Mouse (Mus musculus) MN1 (cell line): ENCODE data around the gene Hist1h4d.
"Not testable (repeated sequence)": the region's sequence is repeated elsewhere in the genome, so short reads cannot be mapped to it uniquely, and the experiment has no call there.

Experiments
- DNase-seq: peaks from one replicate; pipeline ENCODE4 v3.0.0-alpha.2; 2016; ENCODE audit warnings: low spot score

Gene Hist1h4d

DNA sequence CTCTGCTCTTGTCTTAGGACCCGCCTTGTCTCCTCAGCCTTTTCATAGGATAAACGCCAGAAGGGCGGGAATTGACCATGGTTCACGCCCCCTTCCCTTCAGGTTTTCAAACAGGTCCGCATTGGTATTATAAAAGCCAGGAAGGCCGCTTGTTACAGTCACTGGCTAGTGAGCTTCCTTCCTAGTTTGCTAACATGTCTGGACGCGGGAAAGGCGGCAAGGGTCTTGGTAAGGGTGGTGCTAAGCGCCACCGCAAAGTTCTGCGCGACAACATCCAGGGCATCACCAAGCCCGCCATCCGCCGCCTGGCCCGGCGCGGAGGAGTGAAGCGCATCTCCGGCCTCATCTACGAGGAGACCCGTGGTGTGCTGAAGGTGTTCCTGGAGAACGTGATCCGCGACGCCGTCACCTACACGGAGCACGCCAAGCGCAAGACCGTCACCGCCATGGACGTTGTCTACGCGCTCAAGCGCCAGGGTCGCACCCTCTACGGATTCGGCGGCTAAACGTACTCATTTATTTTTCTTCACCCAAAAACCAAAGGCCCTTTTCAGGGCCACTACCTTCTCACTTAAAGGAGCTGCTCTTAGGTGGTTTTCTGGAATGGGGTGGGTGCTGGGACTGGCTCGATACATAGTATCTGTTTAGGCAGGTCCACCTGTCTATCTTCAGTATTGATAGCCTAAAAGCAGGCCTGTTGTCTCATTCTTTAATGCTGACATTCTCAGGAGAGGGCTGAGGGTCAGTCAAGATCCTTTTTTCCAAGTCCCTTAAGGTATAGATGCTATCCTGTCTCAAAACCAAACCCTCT, at the start of gene Hist1h4d:
TSS of gene Hist1h4d (plus strand) at position 191 of the 811 bp plus-strand sequence.
- DNase-seq = peak; percentile 95

DNA sequence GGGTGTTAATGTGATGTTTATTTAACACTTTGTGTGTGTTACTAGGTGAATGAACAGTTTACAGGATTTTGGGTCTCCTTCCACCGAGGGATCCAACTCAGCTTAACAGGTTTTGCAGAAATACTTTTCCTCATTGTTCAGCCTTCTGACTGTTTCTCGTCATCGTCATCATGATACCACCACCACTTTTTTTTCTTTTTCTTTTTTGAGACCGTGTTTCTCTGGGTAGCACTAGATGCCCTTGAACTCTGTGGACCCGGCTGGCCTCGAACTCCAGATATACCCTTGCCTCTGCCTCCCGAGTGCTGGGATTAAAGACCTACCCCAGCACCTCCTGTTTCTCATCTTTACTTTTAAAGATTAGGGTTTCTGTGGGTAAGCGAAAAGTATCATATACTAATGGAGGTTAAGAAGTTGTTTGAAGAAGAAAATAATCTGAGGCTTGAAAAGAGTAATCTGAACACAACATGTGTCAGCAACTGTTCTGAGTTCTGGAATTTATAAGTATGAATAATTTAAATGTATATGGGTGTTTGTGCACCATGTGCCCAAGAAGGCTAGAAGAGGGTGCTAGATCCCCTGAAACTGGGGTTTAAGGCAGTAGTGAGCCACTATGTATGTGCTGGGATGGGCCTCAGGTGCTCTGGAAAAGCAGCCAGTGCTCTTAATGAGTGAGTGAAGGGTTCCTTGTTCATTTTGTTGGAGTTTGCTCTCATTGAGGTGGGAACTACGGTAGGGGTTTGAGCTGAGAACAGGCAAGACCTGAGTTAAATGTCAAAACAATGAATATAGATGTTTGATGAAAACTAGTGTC, 48.9 kb upstream of the Hist1h4d start:
- no peak for DNase-seq

DNA sequence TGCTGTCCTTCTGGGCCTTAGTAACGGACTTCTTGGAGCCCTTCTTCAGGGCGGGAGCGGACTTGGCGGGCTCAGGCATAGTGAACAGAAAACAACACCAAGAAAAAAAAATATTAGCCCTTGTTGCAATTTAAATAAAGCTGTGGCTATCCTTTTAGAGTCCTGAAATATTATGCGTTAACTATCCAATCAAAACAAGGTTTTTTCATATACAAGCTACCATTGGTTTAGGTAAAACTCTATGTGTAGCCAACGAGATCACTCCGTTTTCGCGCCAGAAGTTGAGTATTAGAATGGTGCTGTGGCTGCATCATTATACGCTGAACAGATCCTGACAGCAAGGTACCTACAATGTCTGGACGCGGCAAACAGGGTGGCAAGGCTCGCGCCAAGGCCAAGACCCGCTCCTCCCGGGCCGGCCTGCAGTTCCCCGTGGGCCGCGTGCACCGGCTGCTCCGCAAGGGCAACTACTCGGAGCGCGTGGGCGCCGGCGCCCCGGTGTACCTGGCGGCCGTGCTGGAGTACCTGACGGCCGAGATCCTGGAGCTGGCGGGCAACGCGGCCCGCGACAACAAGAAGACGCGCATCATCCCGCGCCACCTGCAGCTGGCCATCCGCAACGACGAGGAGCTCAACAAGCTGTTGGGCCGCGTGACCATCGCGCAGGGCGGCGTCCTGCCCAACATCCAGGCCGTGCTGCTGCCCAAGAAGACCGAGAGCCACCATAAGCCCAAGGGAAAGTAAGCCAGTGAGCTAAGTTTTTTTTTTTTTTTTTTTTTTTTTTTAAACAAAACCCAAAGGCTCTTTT, 47.6 kb upstream of the Hist1h4d start, which contains the start of gene Hist1h2af:
TSS of gene Hist1h2af (plus strand) at position 347 of the 808 bp plus-strand sequence.
- peak; percentile 86 for DNase-seq

- peak; percentile 37 for DNase-seq
Observed at GRCm38 (mm10) chr13:23534368-23535131, 46.8 kb upstream of the Hist1h4d start.

GRCm38 (mm10) chr13:23535137-23536075, 46.0 kb upstream of the Hist1h4d start, which contains the start of gene Hist1h3g:
Gene Hist1h3g (plus strand): TSS chr13:23535422.
- DNase-seq = peak; percentile 93

DNA sequence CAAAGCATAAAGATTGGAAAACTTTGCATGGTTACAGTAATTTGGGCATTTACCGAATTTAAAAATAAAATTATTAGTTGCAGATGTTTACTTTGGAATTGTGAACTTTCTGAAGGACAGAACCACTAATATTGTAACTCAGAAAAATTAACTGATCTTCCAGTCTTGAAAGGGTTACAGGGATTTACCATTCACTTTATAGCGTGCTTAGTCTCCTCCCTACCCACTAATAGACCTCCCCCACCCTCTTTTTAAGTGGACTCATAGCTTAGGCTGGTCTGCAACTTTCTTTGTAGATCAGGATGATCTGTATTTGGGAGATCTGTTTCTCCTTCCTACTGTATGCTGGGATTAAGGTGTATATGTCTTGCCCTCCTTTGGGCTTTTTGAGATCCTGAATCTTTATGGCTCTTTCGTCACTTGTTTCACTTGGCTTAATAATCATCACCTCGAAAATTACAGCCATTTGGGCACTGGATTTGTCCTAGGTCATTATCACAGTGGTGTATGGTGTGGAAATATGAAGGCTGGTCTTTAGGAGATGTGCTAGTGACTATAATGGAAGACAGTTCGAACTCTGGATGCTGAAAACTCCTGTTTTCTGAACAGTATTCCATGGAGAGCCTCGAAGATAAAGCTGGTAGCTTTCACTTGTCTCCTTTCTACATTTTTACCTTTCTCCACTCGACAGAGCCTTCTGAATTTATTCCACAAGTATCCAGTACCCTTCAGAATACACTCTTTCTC, 45.1 kb upstream of the Hist1h4d start:
- no peak for DNase-seq

GRCm38 (mm10) chr13:23537006-23537710, 44.2 kb upstream of the Hist1h4d start:
- DNase-seq = no peak

GRCm38 (mm10) chr13:23538249-23538648, 43.1 kb upstream of the Hist1h4d start:
- no peak for DNase-seq

GRCm38 (mm10) chr13:23539821-23540220, 41.6 kb upstream of the Hist1h4d start:
- DNase-seq = not testable (repeated sequence)

- no peak for DNase-seq
Observed at GRCm38 (mm10) chr13:23541497-23541896, 39.9 kb upstream of the Hist1h4d start.

DNA sequence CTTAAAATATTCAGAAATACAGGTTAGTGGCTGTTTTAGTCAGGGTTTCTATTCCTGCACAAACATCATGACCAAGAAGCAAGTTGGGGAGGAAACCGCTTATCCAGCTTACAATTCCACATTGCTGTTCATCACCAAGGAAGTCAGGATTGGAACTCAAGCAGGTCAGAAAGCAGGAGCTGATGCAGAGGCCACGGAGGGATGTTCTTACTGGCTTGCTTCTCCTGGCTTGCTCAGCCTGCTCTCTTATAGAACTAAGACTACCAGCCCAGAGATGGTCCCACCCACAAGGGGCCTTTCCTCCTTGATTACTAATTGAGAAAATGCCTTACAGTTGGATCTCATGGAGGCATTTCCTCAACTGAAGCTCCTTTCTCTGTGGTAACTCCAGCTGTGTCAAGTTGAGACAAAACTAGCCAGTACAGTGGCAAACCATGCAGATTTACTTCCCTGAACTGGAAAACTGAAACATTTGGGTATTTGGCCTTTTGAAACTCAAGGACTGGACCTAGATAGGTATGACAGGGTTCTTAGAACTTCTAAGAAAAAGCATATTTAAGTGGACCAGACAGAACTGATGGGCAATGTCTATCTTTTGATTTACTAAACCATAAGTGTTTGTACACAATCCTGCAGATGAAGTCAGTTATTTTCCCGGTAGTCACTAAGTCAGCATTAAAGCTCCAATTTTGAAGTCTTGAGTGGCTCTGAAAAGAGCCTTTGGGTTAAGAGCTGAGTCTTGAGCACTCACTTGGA, 39.0 kb upstream of the Hist1h4d start:
- DNase-seq = not testable (repeated sequence)

DNA sequence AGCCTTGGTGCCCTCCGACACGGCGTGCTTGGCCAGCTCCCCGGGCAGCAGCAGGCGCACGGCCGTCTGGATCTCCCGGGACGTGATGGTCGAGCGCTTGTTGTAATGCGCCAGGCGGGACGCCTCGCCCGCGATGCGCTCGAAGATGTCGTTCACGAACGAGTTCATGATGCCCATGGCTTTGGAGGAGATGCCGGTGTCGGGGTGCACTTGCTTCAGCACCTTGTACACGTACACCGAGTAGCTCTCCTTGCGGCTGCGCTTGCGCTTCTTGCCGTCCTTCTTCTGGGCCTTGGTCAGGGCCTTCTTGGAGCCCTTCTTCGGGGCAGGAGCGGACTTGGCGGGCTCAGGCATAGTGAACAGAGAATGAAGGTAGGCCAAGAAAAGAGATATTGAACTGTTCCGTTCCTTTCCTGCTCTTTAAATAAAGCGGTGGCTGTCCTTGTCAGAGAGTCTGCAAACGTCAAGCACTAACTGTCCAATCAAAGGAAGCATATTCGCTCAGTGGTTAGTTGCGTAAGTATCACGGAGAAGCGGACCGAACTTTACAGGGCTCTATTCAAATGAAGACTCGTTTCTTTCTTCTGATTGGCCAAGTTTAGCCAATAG, 38.3 kb upstream of the Hist1h4d start, which contains the start of gene Hist1h2bh:
TSS of gene Hist1h2bh (minus strand) at position 394 of the 609 bp plus-strand sequence.
- peak; percentile 81 for DNase-seq

DNA sequence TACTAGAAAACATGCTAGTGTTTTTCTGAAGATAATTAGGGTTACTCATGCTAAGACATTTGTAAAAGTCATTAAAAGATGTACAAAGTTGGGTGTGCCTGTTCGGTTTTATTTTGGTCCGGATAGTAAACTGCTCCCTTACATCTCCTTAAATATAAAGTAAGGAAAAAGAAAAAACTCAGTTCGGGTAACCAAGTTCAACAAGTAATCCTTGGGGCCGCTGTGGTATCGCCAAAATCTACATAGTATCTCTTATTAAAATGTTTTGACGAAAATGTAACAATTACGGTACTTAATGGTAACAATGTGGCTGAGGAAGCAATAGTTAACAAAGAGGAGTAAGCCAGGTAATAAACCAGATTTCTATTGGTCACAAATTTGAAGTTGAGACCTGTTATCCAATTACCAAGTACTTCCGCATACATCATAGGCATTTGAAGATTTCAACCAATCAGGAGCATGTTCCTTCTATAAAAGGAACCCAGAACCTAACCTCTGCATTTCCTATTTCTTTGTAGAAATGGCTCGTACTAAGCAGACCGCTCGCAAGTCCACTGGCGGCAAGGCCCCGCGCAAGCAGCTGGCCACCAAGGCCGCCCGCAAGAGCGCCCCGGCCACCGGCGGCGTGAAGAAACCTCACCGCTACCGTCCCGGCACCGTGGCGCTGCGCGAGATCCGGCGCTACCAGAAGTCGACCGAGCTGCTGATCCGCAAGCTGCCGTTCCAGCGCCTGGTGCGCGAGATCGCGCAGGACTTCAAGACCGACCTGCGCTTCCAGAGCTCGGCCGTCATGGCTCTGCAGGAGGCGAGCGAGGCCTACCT, 37.2 kb upstream of the Hist1h4d start, which contains the start of gene Hist1h3f:
TSS of gene Hist1h3f (plus strand) at position 88 of the 822 bp plus-strand sequence.
- DNase-seq = peak; percentile 93

GRCm38 (mm10) chr13:23544787-23545120, 36.6 kb upstream of the Hist1h4d start:
- DNase-seq = not testable (repeated sequence)

DNA sequence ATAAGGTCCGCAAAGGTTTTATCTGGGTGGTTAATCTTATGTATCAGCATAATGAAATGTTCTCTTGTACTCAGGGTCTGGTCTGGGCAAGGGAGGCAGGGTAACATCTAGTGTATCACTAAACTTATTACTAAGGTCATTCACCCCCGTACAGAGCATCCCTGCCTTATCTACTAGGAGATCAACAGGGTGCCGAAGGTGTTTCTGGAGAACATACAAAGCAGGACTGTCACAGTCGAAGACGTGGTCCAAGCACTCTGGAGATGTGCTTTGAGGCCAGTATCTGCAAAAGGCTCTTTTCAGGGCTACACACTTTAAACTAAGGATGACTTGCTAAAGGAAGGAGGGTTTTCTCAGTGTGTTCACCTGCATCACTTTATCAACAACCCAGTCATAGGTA, 34.7 kb upstream of the Hist1h4d start:
- no peak for DNase-seq

- no peak for DNase-seq
Observed at GRCm38 (mm10) chr13:23550761-23551145, 30.6 kb upstream of the Hist1h4d start.
